Mouse (Mus musculus) intestine, embryonic 16.5 days (tissue): Measurements from ENCODE around the gene Ifna6. TPM values are rescaled to one million over a fixed set of nuclear protein-coding genes. Genes with fewer than 3 reads are reported as not detected.

Source experiments
- ATAC-seq: fragments of 200-750 bp; cut with Nextera tagmentation; 2 replicates; pipeline ENCODE4 v1.8.0; 2017; ENCODE audit warnings: moderate TSS enrichment, moderate library complexity
- H3K27ac ChIP-seq: fragments of 300-500 bp; sonication (generic); 2 replicates; pipeline ENCODE4 v1.5.1; 2014; ENCODE audit warnings: mild to moderate bottlenecking, low read length
- H3K27me3 ChIP-seq: fragments of 300-500 bp; sonication (generic); replicated peaks from 2 replicates; pipeline ENCODE4 v1.6.1; 2014; ENCODE audit warnings: low read length, control low read depth, mixed read lengths; ENCODE audit not compliant: control insufficient read depth, insufficient read depth
- H3K36me3 ChIP-seq: fragments of 300-500 bp; sonication (generic); 2 replicates; pipeline ENCODE4 v1.6.1; 2014; ENCODE audit warnings: low read length, control low read depth; ENCODE audit not compliant: control insufficient read depth, insufficient read depth
- H3K4me1 ChIP-seq: fragments of 300-500 bp; sonication (generic); 2 replicates; pipeline ENCODE4 v1.6.1; 2014; ENCODE audit warnings: low read length, control low read depth, mixed read lengths; ENCODE audit not compliant: control insufficient read depth, insufficient read depth
- H3K4me2 ChIP-seq: fragments of 300-500 bp; sonication (generic); 2 replicates; pipeline ENCODE4 v1.6.1; 2014; ENCODE audit warnings: low read depth, low read length, control low read depth
- H3K4me3 ChIP-seq: fragments of 300-500 bp; sonication (generic); 2 replicates; pipeline ENCODE4 v1.5.1; 2014; ENCODE audit warnings: mild to moderate bottlenecking, low read length
- H3K9ac ChIP-seq: fragments of 300-500 bp; sonication (generic); 2 replicates; pipeline ENCODE4 v1.6.1; 2014; ENCODE audit warnings: low read depth, low read length
- H3K9me3 ChIP-seq: fragments of 300-500 bp; sonication (generic); 2 replicates; pipeline ENCODE4 v1.6.1; 2016; ENCODE audit warnings: low read length, control low read depth; ENCODE audit not compliant: control insufficient read depth
- WGBS: fragments of 180-500 bp; shearing (Covaris S2); extraction: QIAGEN DNeasy Blood & Tissue Kit; methylation state at CpG from one replicate; pipeline ENCODE4 v1.1.7; 2014; 5-methylcytosine and 5-hydroxymethylcytosine counted together
- polyA plus RNA-seq: library from polyadenylated mRNA; unstranded; fragments of >200 nt; fragmentation: Nextera tagmentation; extraction: Ambion mirVana; gene quantifications from 2 replicates; pipeline ENCODE4 v1.2.1, GENCODE M21; 2015

The Ifna6 gene
- polyA plus RNA-seq, 1 experiment from 2014 or later = not detected

DNA sequence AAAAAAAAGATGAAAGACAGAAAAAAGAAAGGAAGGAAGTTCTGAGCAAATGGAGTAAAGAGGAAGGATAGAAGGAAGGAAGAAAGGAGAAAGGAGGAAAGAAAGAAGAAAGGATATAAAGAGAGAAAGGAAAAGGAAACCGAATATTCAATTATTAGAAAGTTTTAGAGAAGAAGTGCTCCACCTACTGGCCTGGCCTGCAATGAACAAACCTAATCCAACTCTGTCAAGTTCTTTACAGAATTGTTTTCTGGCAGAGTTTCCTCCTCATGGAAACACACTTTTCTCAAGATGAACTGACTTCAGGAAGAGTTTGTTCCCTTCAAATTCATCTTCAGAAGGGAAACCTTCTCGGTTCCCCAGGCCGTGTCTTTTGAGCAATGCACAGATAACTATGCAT is 11.6 kb downstream of the Ifna6 start:
- Histone ChIP-seq H3K4me1 (no peaks in the 10 kb centered on the region), H3K9ac (no peak overlapping the region), H3K4me3 (no peak overlapping the region), H3K9me3 (no peaks in the 10 kb centered on the region), H3K4me2 (no peak overlapping the region), H3K36me3 (no peaks in the 10 kb centered on the region), H3K27ac (no peak overlapping the region), H3K27me3 (no peaks in the 10 kb centered on the region)
- no peak for ATAC-seq
- WGBS = 47% methylated on average over 3 of the region's 3 CpGs

DNA sequence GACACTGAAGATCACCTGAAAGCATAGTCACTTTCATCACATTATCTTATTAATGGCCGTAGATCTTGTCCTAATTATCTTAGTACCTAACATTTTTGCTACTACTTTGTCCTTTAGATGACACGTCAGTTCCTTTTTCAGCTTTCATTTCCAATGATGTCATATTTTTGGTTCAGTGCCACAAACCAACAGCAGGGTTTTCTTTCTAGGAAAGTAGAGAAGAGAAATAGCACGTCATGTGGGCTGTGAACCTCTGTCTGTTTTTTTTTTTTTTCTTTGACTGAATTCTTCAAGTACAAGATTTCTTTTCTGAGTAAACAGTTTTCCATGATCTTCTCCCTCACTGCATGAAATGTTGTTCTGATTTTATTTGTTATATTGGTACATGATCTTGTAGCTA is 12.8 kb downstream of the Ifna6 start:
- no peak overlapping the region for H3K9ac ChIP-seq
- no peak overlapping the region for H3K4me3 ChIP-seq
- 72% methylated on average over 3 of the region's 3 CpGs for WGBS
- no peak overlapping the region for H3K27ac ChIP-seq
- ATAC-seq = no peak
- H3K36me3 ChIP-seq = no peaks in the 10 kb centered on the region
- H3K4me1 ChIP-seq = no peaks in the 10 kb centered on the region
- H3K4me2 ChIP-seq = no peak overlapping the region
- H3K9me3 ChIP-seq = no peaks in the 10 kb centered on the region
- H3K27me3 ChIP-seq = no peaks in the 10 kb centered on the region

DNA sequence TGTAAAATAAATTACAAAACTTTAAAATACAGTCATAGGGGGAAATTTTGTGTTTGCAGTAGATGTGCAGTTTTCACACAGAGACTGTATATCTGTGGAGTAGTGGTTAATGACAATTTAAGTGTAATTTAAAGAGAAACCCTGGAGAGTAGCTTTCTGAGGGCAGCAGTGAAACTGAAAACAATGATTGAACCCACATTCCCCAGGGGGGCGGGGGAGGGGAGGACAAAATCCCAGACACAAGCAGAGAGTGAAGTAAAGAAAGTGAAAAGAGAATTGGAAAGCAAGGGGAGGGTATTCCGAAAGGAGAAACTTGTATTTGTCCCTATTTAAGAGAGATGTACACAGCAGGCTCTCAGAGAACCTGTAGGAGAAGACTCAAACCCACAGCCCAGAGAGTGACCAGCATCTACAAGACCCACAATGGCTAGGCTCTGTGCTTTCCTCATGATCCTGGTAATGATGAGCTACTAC is 14.3 kb downstream of the Ifna6 start, which contains the start of gene Ifna4:
TSS of gene Ifna4 (plus strand) at position 424 of the 474 bp plus-strand sequence.
- no peak for ATAC-seq
- WGBS = 62% methylated on average over 2 of the region's 2 CpGs
- H3K27ac ChIP-seq = no peak within 1 kb of the TSS
- H3K27me3 ChIP-seq = no peaks in the 10 kb centered on the region
- no peaks in the 10 kb centered on the region for H3K9me3 ChIP-seq
- H3K4me1 ChIP-seq = no peaks in the 10 kb centered on the region
- H3K4me3 ChIP-seq = no peak within 1 kb of the TSS
- H3K36me3 ChIP-seq = no peaks in the 10 kb centered on the region
- H3K4me2 ChIP-seq = no peak within 1 kb of the TSS
- no peak within 1 kb of the TSS for H3K9ac ChIP-seq

DNA sequence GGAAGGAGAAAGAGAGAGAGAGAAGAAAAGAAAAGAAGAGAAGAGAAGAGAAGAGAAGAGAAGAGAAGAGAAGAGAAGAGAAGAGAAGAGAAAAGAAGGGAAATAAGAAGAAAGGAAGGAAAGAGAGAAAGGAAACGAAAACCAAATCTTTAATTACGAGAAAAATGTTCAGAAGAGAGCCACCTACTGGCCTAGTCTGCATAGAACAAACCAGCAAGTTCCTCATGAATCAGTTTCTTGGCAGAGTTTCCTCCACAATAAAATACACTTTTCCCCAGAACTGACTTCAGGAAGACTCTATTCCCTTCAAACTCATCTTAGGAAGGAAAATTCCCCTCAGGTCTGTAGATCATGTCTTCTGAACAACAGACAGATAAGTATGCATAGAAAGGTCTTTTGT is 18.1 kb downstream of the Ifna6 start:
- no peak overlapping the region for H3K27ac ChIP-seq
- WGBS = 62% methylated on average over 2 of the region's 2 CpGs

DNA sequence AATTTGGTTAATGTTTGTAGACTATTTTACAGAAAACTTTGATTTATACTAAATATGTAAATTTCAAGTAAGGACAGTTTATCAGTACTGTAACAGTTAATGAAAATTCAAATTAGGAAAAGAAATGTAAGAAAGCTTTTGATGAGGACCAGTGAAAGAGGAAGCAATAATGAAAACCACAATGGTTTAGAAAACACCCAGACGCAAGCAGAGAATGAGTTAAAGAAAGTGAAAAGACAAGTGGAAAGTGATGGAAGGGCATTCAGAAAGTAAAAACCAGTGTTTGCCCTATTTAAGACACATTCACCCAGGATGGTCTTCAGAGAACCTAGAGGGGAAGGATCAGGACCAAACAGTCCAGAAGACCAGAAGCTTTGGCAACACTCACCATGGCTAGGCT is 22.5 kb downstream of the Ifna6 start, which contains the start of gene Ifna1:
TSS of gene Ifna1 (plus strand) at position 390 of the 400 bp plus-strand sequence.
- Histone ChIP-seq H3K36me3 (no peaks in the 10 kb centered on the region), H3K4me3 (no peak within 1 kb of the TSS), H3K4me2 (no peak within 1 kb of the TSS), H3K27me3 (no peaks in the 10 kb centered on the region), H3K9ac (no peak within 1 kb of the TSS), H3K4me1 (no peaks in the 10 kb centered on the region), H3K9me3 (no peaks in the 10 kb centered on the region), H3K27ac (no peak within 1 kb of the TSS)
- ATAC-seq = no peak
- WGBS = 79% methylated on average over 1 of the region's 1 CpGs

More for the DNA sequence above, 18.1 kb downstream of the Ifna6 start:
- ATAC-seq = no peak
- Histone ChIP-seq H3K9ac (no peak overlapping the region), H3K4me2 (no peak overlapping the region), H3K36me3 (no peaks in the 10 kb centered on the region), H3K9me3 (no peaks in the 10 kb centered on the region), H3K4me3 (no peak overlapping the region), H3K27me3 (no peaks in the 10 kb centered on the region), H3K4me1 (no peaks in the 10 kb centered on the region)

DNA sequence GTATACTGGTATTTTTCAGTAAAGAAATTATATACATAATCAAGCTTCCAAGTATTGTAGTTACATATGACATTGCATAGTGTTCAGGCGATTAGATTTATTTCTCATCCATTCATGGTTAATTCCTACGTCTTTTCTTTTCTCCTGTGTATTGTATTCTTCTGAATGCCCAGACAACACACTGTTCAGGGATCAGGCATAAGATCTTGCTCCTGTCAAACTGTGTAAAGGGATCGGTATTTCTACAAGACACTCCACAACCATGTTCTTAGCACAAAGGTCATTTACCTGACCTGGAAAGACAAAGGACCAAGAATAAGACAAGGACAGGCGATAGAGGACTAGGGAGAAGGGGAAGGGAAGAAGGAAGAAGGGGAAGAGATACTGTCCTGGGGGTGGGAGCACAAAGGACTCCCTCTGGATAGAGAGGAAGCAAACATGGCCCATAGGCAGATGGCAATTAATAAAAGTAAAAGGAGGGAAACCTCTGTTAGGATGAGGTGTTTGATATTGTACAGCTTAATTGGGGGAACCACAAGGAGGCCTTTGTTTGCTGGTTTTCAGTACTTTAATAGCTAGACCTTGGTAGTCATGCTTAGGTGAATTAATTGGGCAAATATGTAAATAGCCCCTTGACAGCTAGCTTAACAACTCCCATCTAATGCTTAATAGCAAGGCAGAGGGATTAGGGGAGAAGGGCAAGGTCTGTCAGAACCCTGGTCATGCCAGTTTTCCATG is 24.0 kb downstream of the Ifna6 start:
- H3K27me3 ChIP-seq = no peaks in the 10 kb centered on the region
- H3K27ac ChIP-seq = no peak overlapping the region
- no peak for ATAC-seq
- WGBS = 68% methylated on average over 4 of the region's 4 CpGs
- no peak overlapping the region for H3K4me3 ChIP-seq
- no peak overlapping the region for H3K4me2 ChIP-seq
- H3K36me3 ChIP-seq = no peaks in the 10 kb centered on the region
- no peak overlapping the region for H3K9ac ChIP-seq
- H3K9me3 ChIP-seq = no peaks in the 10 kb centered on the region
- no peaks in the 10 kb centered on the region for H3K4me1 ChIP-seq

DNA sequence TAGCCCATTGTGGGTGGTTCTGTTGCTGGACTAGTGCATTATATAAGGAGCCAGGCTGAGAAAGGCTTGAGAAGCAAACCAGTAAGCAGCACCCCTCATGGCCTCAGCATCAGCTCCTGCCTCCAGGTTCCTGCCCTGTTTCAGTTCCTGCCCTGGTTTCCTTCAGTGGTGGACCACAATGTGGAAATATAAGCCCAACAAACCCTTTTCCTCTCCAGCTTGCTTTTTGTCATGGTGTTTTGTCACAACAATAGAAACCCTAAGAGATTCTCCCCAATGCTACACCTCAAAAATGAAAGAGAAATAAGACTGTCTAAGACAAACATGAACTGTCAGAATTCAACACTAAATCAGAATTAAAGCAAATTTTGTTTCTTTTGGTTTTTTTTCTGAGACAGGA is 32.0 kb downstream of the Ifna6 start:
- H3K4me1 ChIP-seq = peaks cover 6% of the 10 kb centered on the region; the same call in 1 of the 2 replicates
- no peak overlapping the region for H3K4me2 ChIP-seq
- H3K9me3 ChIP-seq = no peaks in the 10 kb centered on the region
- H3K9ac ChIP-seq = no peak overlapping the region
- H3K27ac ChIP-seq = no peak overlapping the region
- no peak overlapping the region for H3K4me3 ChIP-seq
- ATAC-seq = no peak
- no peaks in the 10 kb centered on the region; the same call in 1 of the 2 replicates for H3K27me3 ChIP-seq
- H3K36me3 ChIP-seq = no peaks in the 10 kb centered on the region

DNA sequence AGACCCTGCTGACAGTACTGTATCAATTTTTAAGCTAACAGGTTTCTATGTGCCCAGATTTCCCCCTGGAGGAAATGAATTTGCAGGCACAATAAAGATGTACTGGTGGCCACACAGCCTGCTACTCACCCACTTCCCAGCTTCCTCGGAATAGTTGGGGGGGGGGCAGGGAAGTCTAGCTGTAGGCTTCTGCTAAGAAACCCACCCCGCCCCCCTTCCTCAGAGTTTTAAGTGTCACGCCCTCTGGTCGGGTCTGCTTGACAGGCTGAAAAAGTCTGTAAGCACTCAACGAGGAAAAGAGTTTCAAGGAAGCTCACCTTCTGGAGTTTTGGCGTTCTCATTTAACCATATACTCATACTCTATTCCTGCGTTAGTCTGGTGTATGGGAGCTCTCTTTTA is 36.1 kb downstream of the Ifna6 start:
- Histone ChIP-seq H3K36me3 (no peaks in the 10 kb centered on the region), H3K27me3 (no peaks in the 10 kb centered on the region; the same call in 1 of the 2 replicates), H3K27ac (no peak overlapping the region), H3K4me2 (no peak overlapping the region), H3K4me1 (peaks cover 6% of the 10 kb centered on the region; the same call in 1 of the 2 replicates), H3K4me3 (no peak overlapping the region), H3K9me3 (no peaks in the 10 kb centered on the region), H3K9ac (no peak overlapping the region)
- no peak for ATAC-seq
- 7% methylated on average over 7 of the region's 7 CpGs for WGBS

DNA sequence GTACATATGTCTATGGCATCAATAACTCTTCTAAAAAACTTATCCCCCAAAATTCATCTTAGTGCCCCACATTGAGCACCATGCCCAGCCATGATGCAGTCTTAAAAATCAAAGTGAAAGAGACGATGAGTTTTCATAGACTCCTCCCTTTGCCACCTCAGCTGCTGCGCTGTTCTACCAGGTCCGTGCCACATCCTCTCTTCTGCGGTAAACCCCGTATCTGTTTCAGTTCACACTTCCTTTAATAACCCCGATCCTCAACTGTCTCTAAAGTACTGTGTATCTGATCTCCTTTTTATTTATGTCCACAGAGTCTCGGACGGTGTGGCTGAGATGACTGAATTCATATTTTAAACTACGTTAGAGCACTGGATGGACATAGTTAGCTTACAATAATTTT is 37.4 kb downstream of the Ifna6 start:
- WGBS = 65% methylated on average over 9 of the region's 9 CpGs
- Histone ChIP-seq H3K4me3 (no peak overlapping the region), H3K4me2 (no peak overlapping the region), H3K9ac (no peak overlapping the region), H3K4me1 (peaks cover 6% of the 10 kb centered on the region; the same call in 1 of the 2 replicates), H3K9me3 (no peaks in the 10 kb centered on the region), H3K27ac (no peak overlapping the region), H3K27me3 (no peaks in the 10 kb centered on the region; the same call in 1 of the 2 replicates), H3K36me3 (no peaks in the 10 kb centered on the region)
- no peak for ATAC-seq
